Mouse (Mus musculus) kidney, adult 2 months (tissue): ENCODE data around the gene 9130230L23Rik. TPM values are rescaled to one million over a fixed set of nuclear protein-coding genes. Genes with fewer than 3 reads are reported as not detected.

Source experiments
- DNase-seq: peaks from one replicate; pipeline ENCODE4 v3.0.0; 2021
- H3K27ac ChIP-seq: fragments of 200-500 bp; 2 replicates; pipeline ENCODE4 v1.5.1; 2012; ENCODE audit warnings: low read depth, low read length, control low read depth, inconsistent platforms; ENCODE audit not compliant: insufficient read depth
- H3K27me3 ChIP-seq: fragments of 200-500 bp; replicated peaks from 2 replicates; pipeline ENCODE4 v1.6.1; 2012; ENCODE audit warnings: mild to moderate bottlenecking, moderate library complexity, low read length, inconsistent platforms; ENCODE audit not compliant: control insufficient read depth, insufficient read depth
- H3K36me3 ChIP-seq: fragments of 200-500 bp; 2 replicates; pipeline ENCODE4 v1.6.1; 2012; ENCODE audit warnings: mild to moderate bottlenecking, moderate library complexity, low read length, inconsistent platforms; ENCODE audit not compliant: control insufficient read depth, insufficient read depth
- H3K4me1 ChIP-seq: fragments of 200-500 bp; 2 replicates; pipeline ENCODE4 v1.6.1; 2011; ENCODE audit warnings: low read length; ENCODE audit not compliant: control insufficient read depth, insufficient read depth
- H3K4me3 ChIP-seq: fragments of 200-500 bp; 2 replicates; pipeline ENCODE4 v1.5.1; 2011; ENCODE audit warnings: mild to moderate bottlenecking, low read depth, low read length, control low read depth; ENCODE audit not compliant: insufficient read depth
- CTCF ChIP-seq: fragments of 200-500 bp; conservative IDR thresholded peaks from 2 replicates; pipeline ENCODE4 v1.5.1; 2011; ENCODE audit warnings: low read depth, mild to moderate bottlenecking, control low read depth, low read length, moderate library complexity, mixed read lengths; ENCODE audit not compliant: insufficient read depth, insufficient read length
- POLR2A ChIP-seq: fragments of 200-500 bp; IDR thresholded peaks from one replicate; pipeline ENCODE4 v1.6.1; 2011; ENCODE audit warnings: low read depth, low read length, control low read depth
- WGBS: fragments of 180-500 bp; shearing (Covaris S2); methylation state at CpG from one replicate; pipeline ENCODE4 v1.1.7; 2018; 5-methylcytosine and 5-hydroxymethylcytosine counted together
- polyA plus RNA-seq: library from polyadenylated mRNA; depleted of rRNA; stranded (reverse); fragments of >200 nt; gene quantifications from 2 replicates; pipeline ENCODE4 v1.2.3, GENCODE M21; 2012

The 9130230L23Rik gene
- polyA plus RNA-seq, 1 experiment, result 0.22 TPM

GRCm38 (mm10) chr5:65959893-65960596 lies 44.0 kb downstream of the 9130230L23Rik start:
- no peak overlapping the region for H3K4me3 ChIP-seq
- no peak for TF ChIP-seq CTCF
- no peaks in the 10 kb centered on the region for H3K27me3 ChIP-seq
- DNase-seq, result no peak
- H3K27ac ChIP-seq, result no peak overlapping the region
- H3K4me1 ChIP-seq, result no peaks in the 10 kb centered on the region
- 87% methylated on average over 5 of the region's 5 CpGs for WGBS
- H3K36me3 ChIP-seq, result no peaks in the 10 kb centered on the region

GRCm38 (mm10) chr5:65958597-65958996 lies 45.5 kb downstream of the 9130230L23Rik start:
- no peaks in the 10 kb centered on the region for H3K27me3 ChIP-seq
- TF ChIP-seq CTCF (peak; percentile 74), POLR2A (no peak)
- WGBS, result 2% methylated on average over 4 of the region's 4 CpGs

GRCm38 (mm10) chr5:65956144-65957008 lies 47.7 kb downstream of the 9130230L23Rik start:
- TF ChIP-seq POLR2A (no peak), CTCF (no peak)
- H3K4me1 ChIP-seq, result no peaks in the 10 kb centered on the region
- no peak for DNase-seq
- WGBS, result 82% methylated on average over 9 of the region's 9 CpGs
- H3K27ac ChIP-seq, result no peak overlapping the region
- no peaks in the 10 kb centered on the region for H3K27me3 ChIP-seq
- peak overlapping the region; percentile 53 for H3K4me3 ChIP-seq
- no peaks in the 10 kb centered on the region for H3K36me3 ChIP-seq

More at GRCm38 (mm10) chr5:65958597-65958996, 45.5 kb downstream of the 9130230L23Rik start:
- no peaks in the 10 kb centered on the region for H3K36me3 ChIP-seq
- peak; percentile 28 for DNase-seq
- no peak overlapping the region for H3K4me3 ChIP-seq
- H3K4me1 ChIP-seq, result no peaks in the 10 kb centered on the region
- H3K27ac ChIP-seq, result no peak overlapping the region

- Histone ChIP-seq H3K4me3 (peak overlapping the region; percentile 53), H3K36me3 (no peaks in the 10 kb centered on the region), H3K27ac (no peak overlapping the region), H3K27me3 (no peaks in the 10 kb centered on the region), H3K4me1 (no peaks in the 10 kb centered on the region)
- 43% methylated on average over 23 of the region's 23 CpGs for WGBS
- TF ChIP-seq POLR2A (no peak), CTCF (peak; percentile 92)
- peak; percentile 83 for DNase-seq
These were observed 48.5 kb downstream of the 9130230L23Rik start for GRCm38 (mm10) chr5:65955343-65956143.

GRCm38 (mm10) chr5:65954130-65955080 lies 49.7 kb downstream of the 9130230L23Rik start:
- H3K27me3 ChIP-seq, result no peaks in the 10 kb centered on the region
- 91% methylated on average over 16 of the region's 16 CpGs for WGBS
- H3K4me3 ChIP-seq, result no peak overlapping the region
- H3K36me3 ChIP-seq, result no peaks in the 10 kb centered on the region
- no peak for DNase-seq
- H3K4me1 ChIP-seq, result no peaks in the 10 kb centered on the region
- TF ChIP-seq POLR2A (no peak), CTCF (no peak)
- no peak overlapping the region for H3K27ac ChIP-seq

- DNase-seq, result no peak
- no peak overlapping the region for H3K27ac ChIP-seq
- no peaks in the 10 kb centered on the region for H3K36me3 ChIP-seq
- TF ChIP-seq CTCF (peak; percentile 16; the same call in 1 of the 2 replicates), POLR2A (no peak)
- H3K4me1 ChIP-seq, result no peaks in the 10 kb centered on the region
- WGBS, result 83% methylated on average over 4 of the region's 4 CpGs
- no peaks in the 10 kb centered on the region for H3K27me3 ChIP-seq
- H3K4me3 ChIP-seq, result no peak overlapping the region
These were observed 52.6 kb downstream of the 9130230L23Rik start for GRCm38 (mm10) chr5:65951513-65951909.
